Mouse (Mus musculus) forebrain, embryonic 16.5 days (tissue): ENCODE data around the gene Xpot. TPM values are rescaled to one million over a fixed set of nuclear protein-coding genes. Genes with fewer than 3 reads are reported as not detected.

ENCODE experiments used
- ATAC-seq: fragments of 200-750 bp; cut with Nextera tagmentation; 2 replicates; pipeline ENCODE4 v1.8.0; 2017; ENCODE audit warnings: mild to moderate bottlenecking, moderate library complexity
- H3K27ac ChIP-seq: fragments of 300-500 bp; sonication (generic); 2 replicates; pipeline ENCODE4 v1.5.1; 2014; ENCODE audit warnings: low read length, control low read depth
- H3K27me3 ChIP-seq: fragments of 300-500 bp; sonication (generic); replicated peaks from 2 replicates; pipeline ENCODE4 v1.6.1; 2014; ENCODE audit warnings: low read length; ENCODE audit not compliant: control insufficient read depth, insufficient read depth
- H3K36me3 ChIP-seq: fragments of 300-500 bp; sonication (generic); 2 replicates; pipeline ENCODE4 v1.6.1; 2014; ENCODE audit not compliant: control insufficient read depth, insufficient read depth
- H3K4me1 ChIP-seq: fragments of 300-500 bp; sonication (generic); replicated peaks from 2 replicates; pipeline ENCODE4 v1.6.1; 2014; ENCODE audit warnings: low read length; ENCODE audit not compliant: control insufficient read depth, insufficient read depth
- H3K4me2 ChIP-seq: fragments of 300-500 bp; sonication (generic); 2 replicates; pipeline ENCODE4 v1.6.1; 2014; ENCODE audit warnings: mild to moderate bottlenecking, low read length, control low read depth
- H3K4me3 ChIP-seq: fragments of 300-500 bp; sonication (generic); replicated peaks from 2 replicates; pipeline ENCODE4 v1.5.1; 2014; ENCODE audit warnings: mild to moderate bottlenecking, low read length, control low read depth
- H3K9ac ChIP-seq: fragments of 300-500 bp; sonication (generic); replicated peaks from 2 replicates; pipeline ENCODE4 v1.6.1; 2014; ENCODE audit warnings: low read depth, low read length, control low read depth
- H3K9me3 ChIP-seq: fragments of 300-500 bp; sonication (generic); 2 replicates; pipeline ENCODE4 v1.6.1; 2016; ENCODE audit warnings: low read length; ENCODE audit not compliant: control insufficient read depth
- WGBS: fragments of 180-500 bp; shearing (Covaris S2); extraction: QIAGEN DNeasy Blood & Tissue Kit; methylation state at CpG from one replicate; pipeline ENCODE4 v1.1.7; 2014; 5-methylcytosine and 5-hydroxymethylcytosine counted together
- polyA plus RNA-seq: library from polyadenylated mRNA; unstranded; fragments of >200 nt; fragmentation: Nextera tagmentation; extraction: Ambion mirVana; gene quantifications from 2 replicates; pipeline ENCODE4 v1.2.1, GENCODE M21; 2015

Xpot gene
- polyA plus RNA-seq, 1 experiment from 2014 or later, result 38.4 TPM

DNA sequence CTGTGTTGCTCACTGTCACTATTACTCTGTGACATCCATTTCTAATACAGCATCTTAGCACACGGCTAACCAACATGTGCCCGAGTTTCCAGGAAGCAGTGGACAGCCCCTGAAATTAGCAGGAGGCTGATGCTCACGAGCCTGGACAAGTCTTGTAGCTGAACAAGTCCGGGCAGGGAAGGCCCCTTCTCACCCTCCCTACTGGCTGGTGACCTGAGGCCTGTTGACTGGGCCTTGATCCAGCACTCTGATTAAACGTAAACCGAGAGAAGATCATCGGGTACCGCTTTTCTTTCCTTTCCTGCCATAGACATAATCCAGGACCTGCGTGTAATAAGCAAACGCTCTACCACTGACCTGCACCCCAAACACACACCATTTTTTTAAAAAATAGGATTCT is 18.0 kb downstream of the Xpot start:
- 97% methylated on average over 10 of the region's 10 CpGs for WGBS
- H3K4me2 ChIP-seq, result no peak overlapping the region
- peaks cover 50% of the 10 kb centered on the region for H3K36me3 ChIP-seq
- no peak for ATAC-seq
- no peaks in the 10 kb centered on the region for H3K27me3 ChIP-seq
- no peaks in the 10 kb centered on the region for H3K4me1 ChIP-seq
- H3K9ac ChIP-seq, result no peak overlapping the region
- no peak overlapping the region for H3K4me3 ChIP-seq
- H3K9me3 ChIP-seq, result no peaks in the 10 kb centered on the region
- H3K27ac ChIP-seq, result no peak overlapping the region

DNA sequence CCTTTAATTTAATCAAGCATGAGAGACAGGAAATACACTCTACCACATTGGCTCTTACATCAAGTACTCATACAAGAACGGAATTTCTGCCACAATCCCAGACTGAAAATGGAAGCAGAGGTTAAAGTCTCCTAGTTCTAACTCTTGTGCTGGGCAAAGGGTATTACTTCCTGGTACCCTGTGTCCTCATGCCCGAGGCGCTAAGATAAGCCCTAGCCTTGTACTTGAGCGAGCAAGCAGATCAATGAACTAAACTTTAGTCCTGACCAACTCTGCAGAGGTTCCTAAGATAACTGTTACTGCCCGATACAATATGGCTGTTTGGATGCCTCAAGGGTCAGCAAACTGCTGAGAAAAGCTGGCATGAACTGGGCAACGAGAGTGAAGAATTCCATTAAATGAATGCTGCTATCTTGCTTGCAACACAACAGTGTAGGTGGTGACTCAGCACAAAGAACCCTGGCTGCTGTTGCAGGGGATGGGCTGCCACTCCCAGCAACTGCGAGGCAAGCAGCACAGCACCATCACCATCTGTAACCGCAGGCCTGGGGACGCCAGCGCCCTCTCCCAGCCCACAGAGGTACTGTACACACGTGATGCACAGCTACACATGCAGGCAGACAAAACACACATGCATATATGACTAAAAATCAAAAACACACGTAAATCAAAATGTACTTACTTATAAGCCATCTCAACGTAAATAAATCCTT is 21.3 kb downstream of the Xpot start:
- Histone ChIP-seq H3K9ac (no peak overlapping the region), H3K4me3 (no peak overlapping the region), H3K4me2 (no peak overlapping the region), H3K36me3 (peaks cover 49% of the 10 kb centered on the region), H3K4me1 (no peaks in the 10 kb centered on the region), H3K27ac (no peak overlapping the region), H3K9me3 (no peaks in the 10 kb centered on the region), H3K27me3 (no peaks in the 10 kb centered on the region)
- ATAC-seq, result no peak
- WGBS, result 96% methylated on average over 13 of the region's 13 CpGs

GRCm38 (mm10) chr10:121603556-121603955 is 22.6 kb downstream of the Xpot start:
- Histone ChIP-seq H3K9me3 (no peaks in the 10 kb centered on the region), H3K36me3 (peaks cover 46% of the 10 kb centered on the region), H3K27ac (no peak overlapping the region), H3K27me3 (no peaks in the 10 kb centered on the region), H3K9ac (no peak overlapping the region), H3K4me1 (no peaks in the 10 kb centered on the region), H3K4me3 (no peak overlapping the region), H3K4me2 (no peak overlapping the region)
- ATAC-seq, result no peak
- 94% methylated on average over 4 of the region's 4 CpGs for WGBS

- Histone ChIP-seq H3K27me3 (no peaks in the 10 kb centered on the region), H3K4me2 (no peak overlapping the region), H3K4me1 (no peaks in the 10 kb centered on the region), H3K27ac (no peak overlapping the region), H3K9ac (no peak overlapping the region), H3K36me3 (peaks cover 38% of the 10 kb centered on the region), H3K9me3 (no peaks in the 10 kb centered on the region), H3K4me3 (no peak overlapping the region)
- ATAC-seq, result no peak
- WGBS, result 81% methylated on average over 6 of the region's 6 CpGs
Measured at GRCm38 (mm10) chr10:121601272-121601671, 24.9 kb downstream of the Xpot start.

DNA sequence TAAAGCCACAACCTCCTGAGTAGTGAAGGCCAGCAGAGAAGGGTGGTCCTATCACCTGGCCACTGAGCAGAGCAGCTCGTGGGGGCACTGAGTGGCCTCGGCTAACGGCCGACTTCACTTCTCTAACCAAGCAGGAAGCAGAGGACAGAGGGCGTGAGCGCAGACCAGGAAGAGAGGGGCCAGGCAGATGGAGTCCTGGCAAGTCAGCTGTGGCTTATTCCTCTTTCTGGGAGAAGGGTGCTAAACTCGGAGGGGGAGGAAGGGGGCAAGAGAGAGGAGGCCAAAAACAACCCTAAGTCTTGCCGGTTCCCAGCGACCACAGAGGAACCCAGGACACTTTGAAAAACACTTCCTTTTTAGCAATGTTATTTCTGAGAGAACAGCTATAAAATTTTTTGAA is 29.6 kb downstream of the Xpot start:
- Histone ChIP-seq H3K9ac (no peak overlapping the region), H3K4me3 (no peak overlapping the region), H3K4me1 (no peaks in the 10 kb centered on the region), H3K36me3 (peaks cover 13% of the 10 kb centered on the region), H3K4me2 (no peak overlapping the region), H3K9me3 (no peaks in the 10 kb centered on the region), H3K27ac (no peak overlapping the region), H3K27me3 (no peaks in the 10 kb centered on the region)
- WGBS, result 90% methylated on average over 9 of the region's 9 CpGs
- ATAC-seq, result no peak

GRCm38 (mm10) chr10:121591106-121591505 is 35.0 kb downstream of the Xpot start:
- H3K4me2 ChIP-seq, result no peak overlapping the region
- H3K27me3 ChIP-seq, result no peaks in the 10 kb centered on the region
- no peak overlapping the region for H3K9ac ChIP-seq
- peaks cover 2% of the 10 kb centered on the region; the same call in 1 of the 2 replicates for H3K4me1 ChIP-seq
- H3K27ac ChIP-seq, result no peak overlapping the region
- H3K9me3 ChIP-seq, result no peaks in the 10 kb centered on the region
- no peak for ATAC-seq
- peaks cover 6% of the 10 kb centered on the region; the same call in 1 of the 2 replicates for H3K36me3 ChIP-seq
- 94% methylated on average over 14 of the region's 14 CpGs for WGBS
- H3K4me3 ChIP-seq, result no peak overlapping the region

DNA sequence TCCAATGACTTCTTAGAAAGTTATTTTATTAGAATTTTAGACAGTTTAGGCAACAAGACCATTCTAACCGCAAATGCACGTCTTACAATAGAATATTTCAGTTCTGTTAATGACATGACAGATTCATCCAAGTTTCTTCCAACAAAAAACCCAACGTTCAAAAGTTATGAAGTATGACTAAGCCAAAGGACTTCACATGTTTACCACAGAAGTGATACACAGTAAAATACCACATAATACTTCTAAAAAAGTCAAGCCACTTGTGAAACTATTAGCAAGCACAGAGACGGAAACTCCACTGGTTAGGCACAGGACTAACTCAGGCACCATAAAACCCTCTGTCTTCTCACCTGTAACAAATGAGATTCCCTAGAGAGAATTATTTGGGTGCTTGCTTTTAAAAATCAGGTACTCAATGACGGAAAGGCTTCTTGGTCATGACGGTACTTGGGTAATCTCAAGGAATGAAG is 38.7 kb downstream of the Xpot start:
- Histone ChIP-seq H3K27me3 (no peaks in the 10 kb centered on the region), H3K27ac (no peak overlapping the region), H3K9me3 (no peaks in the 10 kb centered on the region), H3K4me2 (peak overlapping the region; percentile 94), H3K9ac (peak overlapping the region; percentile 90), H3K4me3 (peak overlapping the region; percentile 82), H3K4me1 (peaks cover 15% of the 10 kb centered on the region), H3K36me3 (peaks cover 9% of the 10 kb centered on the region; the same call in 1 of the 2 replicates)
- WGBS, result 67% methylated on average over 6 of the region's 6 CpGs
- no peak for ATAC-seq

DNA sequence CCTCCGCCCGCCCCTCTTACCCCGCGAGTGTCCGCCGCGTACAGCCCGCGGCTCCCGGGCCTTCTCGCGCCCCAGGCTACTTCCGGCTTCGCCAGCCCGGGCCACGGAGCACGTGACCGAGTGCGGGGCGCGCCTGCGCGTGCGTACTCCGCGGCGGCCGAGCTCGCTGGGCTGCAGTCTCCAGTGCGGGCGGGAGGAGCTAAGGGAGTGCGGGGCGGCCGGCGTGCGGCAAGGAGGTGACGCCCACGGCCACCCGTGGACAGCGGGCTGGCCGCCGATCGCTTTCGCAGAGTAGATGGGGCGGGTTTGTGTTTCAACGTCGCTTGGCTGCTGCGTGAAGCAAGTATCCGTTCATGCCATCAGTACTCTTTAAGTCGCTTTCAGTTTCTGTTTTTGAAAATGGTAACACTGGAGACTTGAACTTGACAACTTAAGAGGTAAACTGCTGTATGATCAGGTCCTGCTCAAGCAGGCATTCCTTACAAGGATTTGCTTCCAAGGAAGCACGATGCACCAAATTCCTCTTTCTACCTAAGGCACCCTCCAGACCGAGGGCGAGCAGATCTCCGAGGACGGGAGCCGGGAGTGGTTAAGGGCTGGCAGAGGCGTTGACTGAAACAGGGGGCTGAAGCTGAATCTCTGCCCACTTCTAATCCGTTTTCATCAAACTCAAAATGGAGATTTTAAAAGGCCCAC is 39.3 kb downstream of the Xpot start, which contains the start of gene Tbk1:
Tbk1 (minus strand) TSS at position 113 of the 696 bp plus-strand sequence.
- peaks cover 15% of the 10 kb centered on the region for H3K4me1 ChIP-seq
- H3K36me3 ChIP-seq, result peaks cover 11% of the 10 kb centered on the region; the same call in 1 of the 2 replicates
- no peaks in the 10 kb centered on the region for H3K9me3 ChIP-seq
- under 1% methylated on average over 40 of the region's 58 CpGs for WGBS
- H3K27ac ChIP-seq, result peak within 1 kb of the TSS; percentile 37; the same call in 1 of the 2 replicates
- H3K4me2 ChIP-seq, result peak within 1 kb of the TSS; percentile 94
- ATAC-seq, result peak; percentile 99
- peak within 1 kb of the TSS; percentile 82 for H3K4me3 ChIP-seq
- H3K9ac ChIP-seq, result peak within 1 kb of the TSS; percentile 90
- no peaks in the 10 kb centered on the region for H3K27me3 ChIP-seq

GRCm38 (mm10) chr10:121585791-121586642 is 40.1 kb downstream of the Xpot start:
- WGBS, result 4% methylated on average over 45 of the region's 48 CpGs
- H3K4me3 ChIP-seq, result peak overlapping the region; percentile 82
- H3K27me3 ChIP-seq, result no peaks in the 10 kb centered on the region
- H3K4me1 ChIP-seq, result peaks cover 15% of the 10 kb centered on the region
- peak; percentile 72 for ATAC-seq
- H3K27ac ChIP-seq, result no peak overlapping the region; the same call in 1 of the 2 replicates
- H3K4me2 ChIP-seq, result peak overlapping the region; percentile 94
- H3K9me3 ChIP-seq, result no peaks in the 10 kb centered on the region
- H3K9ac ChIP-seq, result peak overlapping the region; percentile 90
- H3K36me3 ChIP-seq, result peaks cover 11% of the 10 kb centered on the region; the same call in 1 of the 2 replicates
